Mouse (Mus musculus) ZHBTc4 (cell line): ENCODE data around the gene Ffar4.

Experiments used
- DNase-seq: peaks from one replicate; pipeline ENCODE4 v3.0.0-alpha.2; 2011; ENCODE audit warnings: low read depth, low spot score

Gene Ffar4

DNA sequence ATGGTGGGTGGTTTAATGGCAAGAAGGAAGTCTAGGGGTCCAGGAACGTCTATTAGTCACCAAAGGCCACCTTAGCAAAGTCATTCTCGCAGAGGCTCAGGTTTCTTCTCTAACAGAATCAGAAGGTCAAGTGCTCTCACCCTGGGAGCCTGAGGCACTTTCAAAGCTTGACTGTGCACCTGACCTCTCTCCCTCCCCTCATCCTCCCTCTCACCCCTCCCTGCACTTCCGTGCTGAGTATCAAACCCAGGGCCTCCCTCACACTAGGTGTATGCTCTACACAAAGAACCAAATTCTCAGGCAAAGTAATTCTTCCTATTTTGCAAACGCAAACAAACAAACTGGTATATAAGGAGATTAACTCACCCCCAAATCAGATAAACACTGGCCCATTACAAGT is 640 bp upstream of the Ffar4 start:
- peak; percentile 67 for DNase-seq

DNA sequence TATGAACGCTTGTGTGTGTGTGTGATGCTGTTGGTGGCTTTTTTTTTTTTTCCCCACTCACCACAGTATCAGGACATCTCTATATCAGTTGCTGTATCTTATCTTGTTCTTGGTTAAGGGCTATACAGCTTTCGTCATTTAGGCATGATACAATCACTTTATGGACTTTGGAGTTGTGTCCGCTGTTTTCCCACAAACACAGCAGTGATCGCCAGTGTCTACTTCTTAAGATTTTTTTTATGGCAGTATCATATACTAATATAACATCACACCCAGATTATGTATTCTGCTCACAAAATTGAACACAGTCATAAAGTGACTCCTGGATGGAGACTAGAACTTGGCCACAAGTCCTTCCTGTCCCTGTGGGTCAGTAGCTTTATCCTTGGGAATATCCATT is 11.0 kb downstream of the Ffar4 start:
- no peak for DNase-seq

DNA sequence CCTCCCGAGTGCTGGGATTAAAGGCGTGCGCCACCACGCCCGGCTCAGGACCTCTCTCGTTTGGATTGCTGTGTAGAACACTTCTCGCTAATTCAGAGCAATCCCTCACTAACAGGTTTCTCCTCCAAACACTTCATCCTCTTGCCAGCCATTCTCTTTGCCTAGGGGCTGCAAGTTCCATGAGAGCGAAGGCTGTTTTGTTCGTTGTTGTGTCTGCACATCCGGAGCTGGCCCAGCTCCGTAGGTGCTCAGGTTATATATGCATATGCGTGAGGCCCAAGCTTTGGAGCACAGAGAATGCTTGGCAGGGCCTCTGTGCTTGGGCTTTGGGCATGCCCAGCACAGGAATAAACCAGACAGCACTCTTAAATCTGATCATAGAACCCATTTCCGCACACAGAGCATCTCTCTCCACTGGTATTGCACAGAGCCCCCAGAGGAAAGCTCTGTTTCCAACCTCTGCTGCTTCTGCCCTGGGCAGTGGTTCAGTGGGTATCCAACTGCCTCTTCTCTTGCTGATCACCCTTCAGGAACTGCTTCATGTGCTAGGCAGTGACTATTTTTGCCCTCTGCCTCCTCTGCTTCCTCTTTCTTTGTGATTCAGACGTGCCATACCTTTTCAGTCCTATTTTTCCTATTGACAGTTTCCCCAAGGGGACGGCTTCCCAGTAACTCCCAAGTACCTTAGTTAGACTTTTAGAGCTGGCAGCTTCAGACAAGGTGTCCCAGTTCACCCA is 12.8 kb downstream of the Ffar4 start:
- DNase-seq = peak; percentile 55

DNA sequence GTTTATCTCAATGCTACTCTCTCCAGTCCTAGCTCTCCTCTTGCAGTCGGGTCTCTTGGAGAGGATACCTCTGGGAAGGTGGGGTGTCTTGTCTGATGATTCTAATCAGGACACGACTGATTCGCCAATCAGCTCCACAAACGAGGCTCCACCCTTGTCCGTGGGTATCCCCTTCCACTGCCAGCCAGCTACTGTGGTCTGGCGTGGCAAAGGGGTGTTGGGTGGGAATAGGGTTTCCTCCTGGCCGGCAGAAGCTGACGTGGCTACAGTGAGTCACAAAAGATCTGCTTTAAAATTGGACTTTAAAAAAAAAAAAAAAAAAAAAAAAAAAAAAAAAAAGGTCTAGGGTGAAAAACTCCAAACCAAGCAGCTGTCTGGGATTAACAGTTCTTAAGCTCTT is 14.2 kb downstream of the Ffar4 start:
- DNase-seq = no peak

DNA sequence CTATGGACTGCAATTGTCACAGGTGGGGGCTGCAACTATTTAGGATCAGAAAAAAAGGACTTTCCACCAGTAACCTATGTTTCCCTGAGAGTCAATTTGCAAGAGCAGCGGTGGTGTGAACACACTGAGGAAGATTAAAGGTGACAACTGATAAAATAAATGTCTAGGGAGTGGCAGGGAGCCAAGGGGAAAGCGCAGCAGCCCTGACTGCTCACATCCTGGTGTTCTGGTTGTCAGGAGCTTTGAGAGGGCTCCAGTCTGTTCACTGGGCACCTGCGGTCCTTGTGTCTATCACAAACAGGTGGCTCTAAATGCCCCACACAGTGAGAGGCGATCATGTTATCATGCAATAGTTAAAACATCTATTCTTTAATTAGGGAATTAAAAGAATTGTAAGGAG is 15.7 kb downstream of the Ffar4 start:
- DNase-seq = no peak

DNA sequence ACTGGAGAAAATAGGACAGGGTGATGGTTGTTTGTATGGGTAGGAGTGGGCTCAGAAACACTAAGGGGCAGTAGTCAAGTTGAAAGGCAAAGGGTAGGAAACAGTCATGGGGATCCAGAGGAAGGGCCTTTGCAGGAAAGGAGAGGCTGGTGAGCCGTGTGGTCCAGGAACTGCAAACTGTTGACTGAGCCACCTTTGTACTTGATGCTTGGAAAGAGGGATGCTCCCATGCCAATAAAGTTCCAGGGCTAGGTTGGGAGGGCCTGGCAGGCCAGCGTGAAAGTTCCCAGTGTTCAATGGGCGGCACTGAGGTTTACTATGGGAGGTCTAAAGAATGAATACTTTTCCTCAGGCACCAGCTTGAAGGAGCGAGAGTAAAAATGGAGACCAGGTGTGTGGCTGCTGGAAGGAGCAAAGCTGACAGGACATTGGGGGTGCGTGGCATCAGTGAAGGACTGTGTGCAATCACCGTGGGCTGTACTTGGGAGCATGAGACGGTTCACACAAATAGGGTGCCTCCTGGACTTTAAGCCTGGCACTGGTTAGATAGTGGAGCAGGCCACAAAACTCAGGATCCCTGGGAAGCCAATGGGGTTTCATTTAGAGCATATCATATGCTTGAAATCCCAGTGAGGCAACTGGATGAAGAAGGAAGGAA is 18.1 kb downstream of the Ffar4 start:
- DNase-seq = no peak

DNA sequence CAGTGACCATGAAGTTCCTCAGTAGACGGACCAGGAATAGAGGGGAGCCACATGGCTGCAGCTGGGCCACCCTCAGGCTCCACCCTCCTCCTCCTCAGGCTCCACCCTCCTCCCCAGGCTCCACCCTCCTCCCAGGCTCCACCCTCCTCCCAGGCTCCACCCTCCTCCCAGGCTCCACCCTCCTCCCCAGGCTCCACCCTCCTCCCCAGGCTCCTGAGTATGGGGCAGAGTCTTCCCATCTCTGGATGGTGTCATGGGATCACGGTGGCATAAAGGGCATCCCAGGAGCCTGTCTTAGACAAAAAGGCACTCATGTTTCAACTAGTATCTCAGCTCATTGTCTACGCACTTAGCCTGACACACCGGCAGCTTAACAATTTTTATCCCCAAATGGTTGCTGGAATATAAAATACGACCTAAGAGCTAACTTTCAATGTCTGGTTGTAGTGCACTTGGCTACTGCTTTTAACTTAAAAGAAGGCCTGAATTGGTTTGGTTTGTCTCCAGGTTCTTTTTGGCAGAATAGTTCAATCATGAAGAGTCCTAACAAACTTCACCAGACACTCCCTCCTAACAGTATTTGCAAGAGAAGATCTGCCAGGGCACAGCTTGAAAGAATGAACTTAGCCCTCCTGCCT is 23.4 kb downstream of the Ffar4 start:
- DNase-seq = peak; percentile 36

DNA sequence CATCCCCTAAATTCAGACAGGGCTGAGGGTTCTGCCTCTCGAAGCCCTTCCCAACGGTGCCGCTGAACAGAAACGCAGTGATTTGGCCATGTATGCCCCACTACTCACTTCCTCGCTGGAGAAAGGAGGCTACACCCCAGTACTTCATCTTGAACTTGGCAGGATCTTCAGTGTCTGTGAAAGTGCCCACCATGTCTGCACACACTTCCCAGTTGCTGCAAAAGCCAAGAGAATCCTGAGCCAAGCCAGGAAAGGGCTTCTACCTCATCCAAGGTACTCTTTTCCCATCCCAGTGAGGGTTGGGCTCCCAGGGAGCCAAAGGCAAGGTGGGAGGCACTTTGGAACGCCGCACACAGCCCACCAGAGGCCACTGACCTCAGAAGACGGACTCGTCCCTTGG is 27.1 kb downstream of the Ffar4 start:
- peak; percentile 35 for DNase-seq

DNA sequence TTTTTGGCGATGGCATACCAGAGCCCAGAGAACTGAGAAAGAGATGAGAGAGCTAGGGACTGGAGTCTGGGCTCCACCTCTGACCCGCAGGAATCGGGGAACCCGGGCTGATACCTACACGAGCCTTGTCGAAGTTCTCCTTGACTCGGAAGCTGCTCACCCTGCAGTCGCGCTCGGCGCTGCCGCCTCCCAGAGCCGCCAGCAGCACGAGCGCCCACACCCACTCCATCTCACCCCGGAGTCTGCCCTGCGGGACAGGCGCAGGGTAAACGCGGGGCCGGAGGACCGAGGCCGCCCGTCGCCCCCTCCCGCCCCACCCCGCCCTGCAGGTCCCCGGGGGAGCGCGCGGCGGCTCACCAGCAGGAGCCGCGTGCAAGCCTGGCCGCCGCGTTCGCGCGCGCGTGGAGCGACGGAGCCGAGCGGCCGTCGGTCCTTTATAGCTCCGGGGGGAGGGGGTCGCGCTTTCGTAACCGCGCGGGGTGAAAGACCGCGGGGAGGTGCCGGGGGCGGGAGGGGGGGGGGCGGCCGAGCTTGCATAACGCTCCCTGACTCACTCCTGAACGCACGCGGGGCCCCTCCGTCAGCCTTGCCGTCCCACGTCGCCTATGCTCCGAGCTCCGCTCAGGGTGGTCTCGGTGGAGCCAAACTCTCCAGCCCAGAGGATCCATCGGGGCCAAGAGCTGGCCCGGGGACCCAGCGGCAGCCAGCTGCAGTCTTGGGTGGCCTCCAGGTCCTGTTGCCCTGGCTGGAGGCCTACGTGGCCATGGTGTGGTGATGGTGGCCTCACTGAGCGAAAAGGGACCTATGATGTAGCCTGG is 27.7 kb downstream of the Ffar4 start:
- DNase-seq = peak; percentile 69

DNA sequence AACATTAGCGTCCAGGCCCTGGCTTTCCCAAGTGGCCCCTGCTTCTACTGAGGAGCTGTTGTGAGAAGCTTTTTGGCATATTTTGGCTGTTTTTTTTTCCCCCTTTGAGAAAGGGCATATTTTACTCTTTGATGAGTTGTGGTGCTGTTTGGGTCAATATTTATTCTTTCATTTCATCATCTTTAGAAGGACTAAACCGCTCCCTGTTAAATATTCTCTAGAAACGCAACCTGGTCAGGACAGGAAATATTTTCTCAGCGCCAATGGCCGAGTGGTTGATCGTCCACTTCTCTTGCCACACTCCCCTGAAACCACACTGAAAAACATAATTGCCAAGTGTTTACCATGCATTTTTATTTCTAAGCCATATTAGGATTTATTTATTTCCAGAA is 28.3 kb downstream of the Ffar4 start, which contains the start of gene Rbp4:
Rbp4 (minus strand) TSS at position 63 of the 392 bp plus-strand sequence.
- DNase-seq = no peak

DNA sequence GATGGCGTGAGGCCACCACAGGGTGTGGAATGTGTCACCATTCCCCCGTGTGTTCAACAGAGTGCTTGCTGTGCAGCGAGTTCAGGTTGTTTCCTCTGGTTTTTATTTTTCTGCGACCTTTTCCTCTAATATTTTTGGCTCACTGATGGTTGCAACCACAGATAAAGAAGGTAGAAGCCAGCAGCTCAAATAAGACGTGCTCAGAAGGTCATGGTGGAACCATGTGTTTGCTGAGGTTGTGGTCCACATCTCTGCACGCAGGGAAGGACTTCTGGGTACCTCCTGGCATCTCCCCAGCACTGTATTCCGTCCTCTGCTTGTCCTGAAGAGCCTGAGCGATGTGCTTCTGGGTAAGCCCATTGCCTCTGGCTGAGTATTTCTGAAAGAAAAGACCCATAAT is 29.8 kb downstream of the Ffar4 start:
- DNase-seq = no peak

DNA sequence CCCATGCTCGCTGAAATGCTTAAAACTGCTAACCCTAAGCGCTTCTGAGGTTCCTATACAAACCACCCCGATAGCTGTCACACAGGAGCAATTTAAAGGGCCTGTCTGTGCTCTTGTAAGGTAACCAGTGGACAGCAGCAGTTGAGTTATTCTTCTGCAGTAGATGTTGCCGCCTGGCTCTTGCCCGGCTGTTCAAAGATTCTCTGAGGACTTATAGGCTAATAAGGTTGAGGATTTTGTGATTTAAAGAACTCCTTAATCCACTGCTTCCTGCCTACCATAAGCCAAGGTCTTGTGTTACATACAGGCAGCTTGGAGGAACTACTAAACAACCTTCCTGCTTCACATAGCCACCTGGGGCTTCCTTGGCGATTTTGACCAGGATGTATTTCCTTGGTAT is 35.6 kb downstream of the Ffar4 start, which contains the start of gene Pde6c:
Pde6c (plus strand) TSS at position 301 of the 400 bp plus-strand sequence.
- DNase-seq = no peak

DNA sequence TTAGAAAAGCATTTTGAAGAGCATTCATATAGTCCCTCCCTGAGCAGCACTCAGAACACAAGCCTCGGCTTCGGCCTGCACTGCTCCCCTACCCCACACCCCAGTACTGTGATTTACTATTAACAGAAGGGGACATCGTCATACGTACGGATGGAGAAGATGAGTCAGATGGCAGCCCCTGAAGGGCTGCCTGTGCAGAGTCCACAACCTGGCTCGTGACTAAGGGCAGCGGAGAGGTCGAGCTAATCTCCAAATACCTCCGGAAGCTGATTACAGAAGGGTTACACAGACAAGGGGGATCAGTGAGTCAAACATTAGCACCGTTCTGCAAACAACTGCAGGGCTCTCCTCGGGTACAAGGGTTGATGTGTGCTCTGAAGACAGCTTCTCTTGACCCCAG is 37.1 kb downstream of the Ffar4 start:
- no peak for DNase-seq

DNA sequence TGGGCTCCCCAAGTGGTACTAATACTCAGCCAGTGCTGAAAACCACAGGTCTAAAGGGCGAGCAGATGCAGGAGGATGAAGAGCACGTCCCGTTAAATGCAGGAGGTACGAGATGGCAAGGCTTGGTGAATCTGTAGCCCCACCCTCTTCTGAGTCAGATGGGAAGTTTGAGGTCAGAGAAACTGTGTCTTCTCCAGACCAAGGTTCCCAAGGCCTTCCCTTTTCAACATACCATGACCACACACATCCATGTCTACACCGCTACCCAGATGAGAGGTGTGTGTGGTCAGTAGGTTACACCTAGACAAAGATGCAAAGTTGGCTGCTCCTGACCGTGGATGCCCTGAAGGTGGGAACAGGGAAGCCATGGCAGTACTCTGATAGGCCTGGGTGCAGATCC is 37.9 kb downstream of the Ffar4 start:
- no peak for DNase-seq

DNA sequence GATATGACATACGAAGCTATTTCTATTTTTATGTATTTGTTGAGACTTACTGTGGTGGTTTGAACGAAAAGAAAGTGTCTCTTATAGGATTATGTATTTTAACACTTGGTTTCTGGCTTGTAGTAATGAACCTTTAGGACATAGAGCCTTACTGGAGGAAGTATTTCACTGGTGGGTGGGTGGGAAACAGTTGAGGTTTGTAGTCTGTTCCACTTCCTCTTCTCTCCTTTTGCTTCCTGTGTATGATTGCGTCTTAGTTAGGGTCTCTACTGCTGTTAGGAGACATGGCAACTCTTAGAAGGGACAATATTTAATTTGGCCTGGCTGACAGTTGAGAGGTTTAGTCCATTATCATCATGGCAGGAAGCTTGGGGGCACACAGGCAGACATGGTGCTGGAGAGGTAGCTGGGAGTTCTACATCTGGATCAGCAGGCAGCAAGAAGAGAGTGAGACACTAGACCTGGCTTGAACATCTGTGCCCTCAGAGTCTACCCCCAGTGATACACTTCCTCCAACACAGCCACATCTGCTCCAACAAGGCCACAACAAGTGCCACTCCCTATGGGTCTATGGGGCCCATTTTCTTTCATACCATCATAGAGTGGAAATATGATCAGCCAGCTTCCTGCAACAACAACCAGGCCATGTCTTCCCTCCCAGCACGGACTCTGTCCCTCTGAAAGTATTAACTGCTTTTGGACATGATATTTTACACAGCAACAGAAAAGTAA is 46.8 kb downstream of the Ffar4 start:
- DNase-seq = no peak

DNA sequence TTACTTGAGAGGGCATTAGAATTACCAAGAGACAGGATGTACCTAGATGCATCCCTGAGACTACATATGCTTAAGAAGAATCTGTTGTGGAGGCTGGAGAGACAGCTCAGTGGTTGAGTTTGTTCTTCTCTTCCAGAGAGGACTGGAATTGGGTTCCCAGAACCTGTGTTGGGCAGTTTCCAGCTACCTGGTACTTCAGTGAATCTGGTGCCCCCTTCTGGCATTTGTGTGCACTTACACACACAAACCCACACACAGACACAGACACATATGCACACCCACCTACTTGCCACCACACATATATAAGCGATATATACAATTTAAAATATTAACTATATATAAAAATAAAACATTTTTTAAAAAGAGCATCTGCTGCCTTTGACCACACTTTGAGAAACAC is 59.4 kb downstream of the Ffar4 start:
- DNase-seq = peak; percentile 84

DNA sequence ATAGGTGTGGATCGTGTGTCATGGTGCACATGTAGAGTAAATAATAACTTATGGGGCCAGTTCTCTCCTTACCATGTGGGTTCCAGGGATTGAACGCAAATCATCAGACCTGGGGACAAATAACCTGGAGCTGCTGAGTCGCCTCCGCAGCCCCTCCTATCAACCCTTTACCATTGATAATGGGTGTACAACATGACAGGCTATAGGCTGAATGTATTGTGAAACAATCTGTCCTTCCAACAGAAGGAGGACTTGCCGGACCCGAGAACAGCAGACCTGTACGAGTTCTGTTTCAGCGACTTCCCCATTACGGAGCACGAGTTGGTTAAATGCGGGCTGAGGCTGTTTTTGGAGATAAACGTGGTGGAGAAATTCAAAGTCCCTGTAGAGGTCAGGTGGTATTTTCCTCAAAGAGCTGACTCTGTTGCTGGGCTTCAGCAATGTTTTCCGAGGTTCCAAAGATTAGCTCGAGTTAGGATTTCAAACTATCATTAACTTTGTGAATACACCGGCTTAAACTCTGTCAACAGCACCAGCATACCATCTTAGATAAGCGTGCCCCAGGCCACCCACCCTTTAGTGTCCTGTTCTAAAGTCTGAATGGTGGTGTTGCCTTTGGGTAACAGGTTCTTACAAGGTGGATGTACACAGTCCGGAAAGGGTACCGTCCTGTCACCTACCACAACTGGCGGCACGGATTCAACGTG is 64.9 kb downstream of the Ffar4 start:
- DNase-seq = no peak
